Mouse (Mus musculus) layer of hippocampus, adult 9-11 months (tissue): ENCODE data around the gene Rhag.

ENCODE experiments used
- DNase-seq: peaks from one replicate; pipeline ENCODE4 v3.0.0; 2022

Gene Rhag

GRCm38 (mm10) chr17:40810934-40811333 is at the start of gene Rhag:
Rhag (plus strand) TSS chr17:40811126.
- DNase-seq, result no peak

DNA sequence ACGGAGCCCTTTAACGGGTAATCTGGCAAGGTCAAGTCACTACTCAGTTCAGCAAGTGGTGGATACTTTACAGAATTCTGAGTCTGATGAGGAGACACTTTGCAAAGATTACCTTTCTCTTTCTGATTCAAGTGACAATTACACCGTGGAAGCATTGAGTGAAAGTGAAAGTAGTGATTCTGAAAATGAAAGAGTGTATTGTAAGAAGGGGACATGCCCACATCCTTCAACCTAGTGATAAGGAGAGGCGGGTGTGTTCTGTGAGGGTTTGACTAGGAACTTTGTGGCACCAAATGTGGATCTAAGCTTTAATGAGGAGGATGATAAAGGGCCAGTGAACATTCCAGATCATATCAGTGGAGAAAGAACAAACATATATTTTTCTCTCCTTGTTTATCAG is 47.3 kb upstream of the Rhag start:
- no peak for DNase-seq

DNA sequence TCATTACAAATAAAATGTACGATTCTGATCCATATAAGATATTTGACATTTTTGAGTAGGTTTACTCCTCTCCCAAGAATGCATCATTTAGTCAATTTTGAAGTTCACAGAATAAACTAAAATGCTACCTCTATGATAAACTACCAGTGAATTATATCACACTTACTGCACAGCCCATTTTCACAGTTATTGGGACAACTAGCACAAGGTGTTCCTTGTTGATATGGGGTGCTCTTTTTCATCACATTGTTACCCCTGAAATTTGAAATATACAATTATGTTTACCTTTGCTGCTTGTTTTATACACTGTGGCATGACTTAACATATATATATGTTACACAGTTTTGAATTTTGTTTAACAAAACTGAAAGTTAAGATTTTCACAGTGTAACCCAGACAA is 43.8 kb upstream of the Rhag start:
- no peak for DNase-seq

DNA sequence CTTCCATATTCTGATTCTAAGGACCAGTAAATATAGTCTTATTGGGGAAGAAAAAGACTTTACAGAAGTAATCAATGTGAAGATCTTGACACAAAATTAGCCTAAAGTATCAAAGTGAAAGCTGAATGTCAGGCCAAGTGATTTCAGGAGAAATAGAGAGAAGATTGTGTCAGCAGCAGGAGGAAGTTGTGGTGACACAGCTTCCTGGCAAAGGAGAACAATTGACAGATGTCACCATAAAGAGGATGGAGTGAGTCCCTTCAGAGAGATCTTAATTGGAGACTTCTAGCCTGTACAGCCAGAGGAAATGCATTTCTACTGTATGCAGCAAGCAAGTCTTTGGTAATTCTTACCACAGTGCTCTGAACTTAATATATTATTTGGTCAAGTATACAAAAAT is 21.0 kb upstream of the Rhag start:
- DNase-seq, result no peak

- DNase-seq, result no peak
Measured at GRCm38 (mm10) chr17:40793921-40794854, 16.7 kb upstream of the Rhag start.

GRCm38 (mm10) chr17:40802707-40803340 is 8.1 kb upstream of the Rhag start:
- DNase-seq, result no peak

DNA sequence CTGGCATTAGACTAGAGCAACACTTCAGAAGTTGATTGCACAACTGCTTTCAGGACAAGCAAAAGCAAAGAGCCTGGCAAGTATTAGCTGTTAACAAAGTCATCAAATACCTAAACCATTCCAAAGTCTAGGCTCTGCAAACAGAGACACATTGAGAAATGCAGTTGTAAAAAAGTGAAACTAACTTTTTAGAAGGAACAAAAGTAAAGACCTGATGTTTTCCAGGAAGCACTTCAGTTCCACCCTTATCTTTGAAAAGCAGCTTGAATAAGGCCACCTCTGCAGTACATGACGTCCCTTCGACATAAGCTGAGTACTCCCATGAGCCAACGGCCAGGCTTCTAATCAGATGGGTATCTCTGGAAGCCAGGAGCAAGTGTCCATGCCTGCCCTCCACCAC is 4.4 kb upstream of the Rhag start:
- no peak for DNase-seq

- DNase-seq, result no peak
Measured at GRCm38 (mm10) chr17:40806953-40807572, 3.9 kb upstream of the Rhag start, which contains the start of gene Crisp2. Crisp2 (minus strand) TSS chr17:40807003.

- DNase-seq, result no peak
Measured at GRCm38 (mm10) chr17:40808071-40808470, 2.9 kb upstream of the Rhag start.

DNA sequence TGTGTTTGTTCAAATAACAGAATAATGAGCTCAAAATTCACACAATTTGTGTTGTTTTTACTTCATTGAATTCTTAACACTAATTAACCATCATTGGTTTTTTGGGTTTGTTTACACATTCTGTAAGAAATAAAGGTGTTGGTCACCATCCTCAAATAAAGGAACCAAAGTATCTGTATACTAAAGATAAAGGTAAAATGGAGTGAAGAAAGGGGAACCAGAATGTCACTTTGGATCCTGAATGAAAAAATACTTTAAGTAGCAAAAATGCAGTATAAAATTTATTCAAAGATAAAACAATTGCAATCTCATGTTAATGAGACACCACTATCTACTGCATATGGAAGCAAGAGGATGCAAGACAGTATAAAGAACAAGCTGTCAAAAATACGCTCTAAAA is 634 bp downstream of the Rhag start:
- DNase-seq, result no peak

- no peak for DNase-seq
Measured at GRCm38 (mm10) chr17:40812259-40812658, 1.3 kb downstream of the Rhag start.

DNA sequence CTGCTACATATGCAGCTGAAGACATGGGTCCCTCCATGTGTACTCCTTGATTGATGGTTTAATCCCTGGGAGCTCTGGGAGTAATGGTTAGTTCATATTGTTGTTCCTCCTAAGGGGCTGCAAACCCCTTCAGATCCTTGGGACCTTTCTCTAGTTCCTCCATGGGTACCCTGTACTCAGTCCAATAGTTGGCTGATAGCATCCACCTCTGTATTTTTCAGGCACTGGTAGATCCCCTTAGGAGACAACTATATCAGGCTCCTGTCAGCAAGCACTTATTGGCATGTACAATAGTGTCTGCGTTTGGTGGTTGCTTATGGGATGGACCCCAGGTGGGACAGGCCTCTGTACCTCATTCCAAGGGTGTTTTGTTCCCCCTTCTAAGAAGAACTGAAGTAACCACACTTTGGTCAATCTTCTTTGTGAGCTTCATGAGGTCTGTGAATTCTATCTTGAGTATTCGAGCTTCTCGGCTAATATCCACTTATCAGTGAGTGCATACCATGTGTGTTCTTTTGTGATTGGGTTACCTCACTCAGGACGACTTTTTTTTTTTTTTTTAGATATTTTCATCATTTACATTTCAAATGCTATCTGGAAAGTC is 6.5 kb downstream of the Rhag start:
- no peak for DNase-seq

DNA sequence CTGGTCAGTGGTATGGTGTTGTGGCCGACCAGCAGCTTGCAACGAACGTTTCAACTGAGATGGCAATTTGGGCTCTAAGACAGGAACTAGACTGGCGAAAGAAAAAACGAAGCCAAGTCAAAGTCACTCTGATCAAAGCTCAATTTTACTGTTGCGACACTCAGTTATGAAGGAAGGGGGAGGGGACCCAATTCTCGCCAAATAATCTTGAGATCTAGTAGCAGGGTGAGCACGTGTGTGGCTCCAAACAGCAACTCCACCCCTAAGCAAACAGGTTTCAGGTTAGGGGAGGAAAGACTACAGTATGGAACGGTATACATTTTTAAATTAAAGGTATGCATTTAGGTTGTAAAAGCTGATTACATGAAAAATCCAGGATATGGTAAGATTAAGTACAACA is 10.6 kb downstream of the Rhag start:
- DNase-seq, result no peak

DNA sequence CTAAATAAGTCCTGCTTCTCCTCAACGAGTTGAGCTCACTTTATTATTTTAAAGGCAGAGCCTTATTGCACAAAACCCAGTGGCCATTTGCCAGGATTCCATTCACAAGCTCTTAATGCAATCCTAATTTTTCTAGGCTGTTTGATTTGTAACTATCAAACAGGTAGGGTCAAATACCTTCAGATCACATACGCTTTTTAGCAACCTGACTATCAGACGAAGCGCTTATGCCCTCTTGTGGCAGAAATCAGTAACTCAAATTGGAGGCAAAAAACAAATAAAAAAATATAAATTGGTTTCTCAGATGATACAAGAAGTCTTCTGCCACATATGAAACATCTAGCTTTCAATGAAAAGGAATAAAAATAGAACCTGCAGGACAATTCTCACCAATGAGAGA is 12.9 kb downstream of the Rhag start:
- no peak for DNase-seq

DNA sequence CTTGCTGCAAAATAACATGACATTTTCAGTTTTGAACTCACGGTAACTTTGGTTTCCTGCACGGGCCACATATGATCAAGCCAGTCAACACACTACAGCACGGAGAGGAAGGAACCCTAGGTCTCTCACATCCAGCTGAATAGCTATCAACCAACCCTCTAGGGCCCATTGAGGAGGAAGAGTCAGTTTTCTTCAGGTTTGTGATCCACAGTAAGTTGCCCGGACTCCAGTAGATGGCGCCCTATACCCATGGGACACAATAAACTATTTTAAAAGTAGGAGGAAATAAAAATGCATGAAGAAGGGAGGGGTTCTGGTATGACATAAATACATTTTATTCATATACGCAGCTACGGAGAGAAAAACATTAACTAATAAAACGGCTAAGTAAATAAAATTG is 13.6 kb downstream of the Rhag start:
- DNase-seq, result no peak

GRCm38 (mm10) chr17:40831870-40832269 is 20.9 kb downstream of the Rhag start:
- DNase-seq, result no peak

- DNase-seq, result no peak
Measured at GRCm38 (mm10) chr17:40837308-40837707, 26.4 kb downstream of the Rhag start.

GRCm38 (mm10) chr17:40855065-40855464 is 44.1 kb downstream of the Rhag start:
- no peak for DNase-seq

DNA sequence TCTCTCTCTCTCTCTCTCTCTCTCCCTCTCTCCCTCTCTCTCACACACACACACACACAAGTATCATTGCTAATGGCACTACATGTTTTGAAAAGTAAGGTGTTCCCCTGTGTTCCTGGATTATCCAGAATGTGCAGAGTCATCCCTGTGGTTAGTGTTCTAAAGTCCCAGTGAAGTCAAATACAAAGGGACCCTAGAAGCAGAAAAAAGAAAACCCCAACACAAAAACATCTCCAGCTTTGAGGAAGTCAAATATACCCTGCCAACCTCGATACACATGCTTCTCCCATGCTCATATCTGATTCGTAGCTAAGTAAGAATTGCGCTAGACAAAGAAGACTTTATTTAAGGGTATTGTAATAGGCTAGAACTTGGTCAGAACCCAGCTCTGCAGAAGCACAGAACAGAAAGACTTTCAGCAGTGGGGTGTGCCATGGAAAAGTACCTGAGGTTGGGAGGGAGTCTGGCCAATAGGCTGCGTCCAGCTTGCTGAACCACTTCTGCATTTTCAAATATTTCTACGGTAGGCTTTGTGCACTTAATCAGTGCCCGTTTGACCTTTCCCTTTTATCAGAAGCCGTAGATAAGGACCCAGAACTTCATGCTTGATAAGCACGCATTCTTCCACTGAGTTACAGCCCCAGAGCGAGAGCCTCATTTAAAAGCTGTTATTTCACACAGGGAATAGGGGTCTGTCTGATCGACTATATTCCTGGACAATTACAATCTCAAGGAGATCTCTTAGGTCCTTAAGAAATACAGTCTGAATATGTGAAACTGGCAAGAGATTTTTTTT is 58.2 kb downstream of the Rhag start:
- DNase-seq, result no peak

- no peak for DNase-seq
Measured at GRCm38 (mm10) chr17:40872626-40873025, 61.7 kb downstream of the Rhag start.

GRCm38 (mm10) chr17:40873582-40874011 is 62.7 kb downstream of the Rhag start:
- no peak for DNase-seq

DNA sequence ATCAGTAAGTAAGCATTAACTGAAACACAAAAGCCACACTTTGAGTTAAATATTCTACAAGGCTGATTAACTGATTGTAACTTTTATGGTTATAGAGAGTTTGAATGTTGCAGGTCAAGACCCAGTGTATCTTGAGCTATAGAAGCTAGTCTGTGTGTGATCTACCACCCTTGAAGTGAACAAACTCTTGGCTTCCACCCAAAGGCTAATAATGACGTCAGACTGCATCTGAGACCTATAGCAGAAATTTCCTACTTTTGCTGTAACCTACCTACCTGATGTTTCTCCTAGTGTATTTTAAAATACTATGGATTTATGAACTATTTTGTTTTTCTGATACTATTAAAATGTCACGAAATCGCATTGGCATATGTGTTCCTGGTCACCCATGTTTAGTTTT is 63.8 kb downstream of the Rhag start:
- DNase-seq, result no peak

- DNase-seq, result no peak
Measured at GRCm38 (mm10) chr17:40875568-40875967, 64.6 kb downstream of the Rhag start.
